Mouse (Mus musculus) liver, embryonic 12.5 days (tissue): ENCODE data around the gene Ptpn1. TPM values are rescaled to one million over a fixed set of nuclear protein-coding genes. Genes with fewer than 3 reads are reported as not detected.

Experiments used
- ATAC-seq: fragments of 200-750 bp; cut with Nextera tagmentation; 2 replicates; pipeline ENCODE4 v1.8.0; 2017; ENCODE audit warnings: moderate number of reproducible peaks, mild to moderate bottlenecking, moderate library complexity
- H3K27ac ChIP-seq: fragments of 300-500 bp; sonication (generic); 2 replicates; pipeline ENCODE4 v1.5.1; 2016; ENCODE audit warnings: mild to moderate bottlenecking
- H3K27me3 ChIP-seq: fragments of 300-500 bp; sonication (generic); replicated peaks from 2 replicates; pipeline ENCODE4 v1.6.1; 2016; ENCODE audit warnings: mild to moderate bottlenecking, moderate library complexity
- H3K36me3 ChIP-seq: fragments of 300-500 bp; sonication (generic); 2 replicates; pipeline ENCODE4 v1.6.1; 2016; ENCODE audit warnings: mild to moderate bottlenecking, moderate library complexity
- H3K4me1 ChIP-seq: fragments of 300-500 bp; sonication (generic); 2 replicates; pipeline ENCODE4 v1.6.1; 2016
- H3K4me2 ChIP-seq: fragments of 300-500 bp; sonication (generic); 2 replicates; pipeline ENCODE4 v1.6.1; 2016; ENCODE audit warnings: mild to moderate bottlenecking, moderate library complexity
- H3K4me3 ChIP-seq: fragments of 300-500 bp; sonication (generic); 2 replicates; pipeline ENCODE4 v1.5.1; 2016; ENCODE audit warnings: mild to moderate bottlenecking, moderate library complexity
- H3K9ac ChIP-seq: fragments of 300-500 bp; sonication (generic); 2 replicates; pipeline ENCODE4 v1.6.1; 2016; ENCODE audit warnings: mild to moderate bottlenecking, moderate library complexity
- H3K9me3 ChIP-seq: fragments of 300-500 bp; sonication (generic); replicated peaks from 2 replicates; pipeline ENCODE4 v1.6.1; 2016; ENCODE audit warnings: mild to moderate bottlenecking, moderate library complexity
- WGBS: fragments of 180-500 bp; shearing (Covaris S2); methylation state at CpG from one replicate; pipeline ENCODE4 v1.1.7; 2016; ENCODE audit not compliant: insufficient replicate concordance; 5-methylcytosine and 5-hydroxymethylcytosine counted together
- polyA plus RNA-seq: library from polyadenylated mRNA; unstranded; fragments of >200 nt; fragmentation: Nextera tagmentation; extraction: Ambion mirVana; gene quantifications from 2 replicates; pipeline ENCODE4 v1.2.1, GENCODE M21; 2016

Gene Ptpn1
- polyA plus RNA-seq, 1 experiment from 2014 or later = 38.4 TPM

DNA sequence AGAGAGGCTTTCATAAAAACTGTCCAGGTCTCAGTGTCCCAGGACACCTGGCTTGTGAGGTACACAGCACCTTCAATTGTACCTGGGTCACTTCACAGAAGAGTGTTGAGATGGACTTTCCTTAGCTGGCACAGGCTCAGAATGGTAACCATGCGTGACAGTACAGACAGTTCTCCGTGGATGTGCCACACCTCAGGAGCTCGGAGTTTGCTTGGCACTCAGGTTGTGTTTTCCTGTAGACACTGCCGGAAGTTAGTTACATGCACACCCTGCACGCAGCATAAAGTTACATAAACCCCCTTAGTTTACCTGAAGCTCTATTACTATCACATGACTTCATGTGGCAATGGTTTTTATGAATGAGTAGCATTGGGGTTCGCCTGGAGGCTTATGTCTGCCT is 18.8 kb downstream of the Ptpn1 start:
- Histone ChIP-seq H3K27ac (no peak overlapping the region), H3K4me1 (peaks cover 60% of the 10 kb centered on the region), H3K4me3 (no peak overlapping the region), H3K27me3 (no peaks in the 10 kb centered on the region), H3K4me2 (no peak overlapping the region), H3K9ac (no peak overlapping the region), H3K36me3 (0 out of 2 replicates have a peak, but pooled peaks cover 3% of the 10 kb centered on the region), H3K9me3 (no peaks in the 10 kb centered on the region)
- ATAC-seq = no peak
- 79% methylated on average over 6 of the region's 6 CpGs for WGBS

DNA sequence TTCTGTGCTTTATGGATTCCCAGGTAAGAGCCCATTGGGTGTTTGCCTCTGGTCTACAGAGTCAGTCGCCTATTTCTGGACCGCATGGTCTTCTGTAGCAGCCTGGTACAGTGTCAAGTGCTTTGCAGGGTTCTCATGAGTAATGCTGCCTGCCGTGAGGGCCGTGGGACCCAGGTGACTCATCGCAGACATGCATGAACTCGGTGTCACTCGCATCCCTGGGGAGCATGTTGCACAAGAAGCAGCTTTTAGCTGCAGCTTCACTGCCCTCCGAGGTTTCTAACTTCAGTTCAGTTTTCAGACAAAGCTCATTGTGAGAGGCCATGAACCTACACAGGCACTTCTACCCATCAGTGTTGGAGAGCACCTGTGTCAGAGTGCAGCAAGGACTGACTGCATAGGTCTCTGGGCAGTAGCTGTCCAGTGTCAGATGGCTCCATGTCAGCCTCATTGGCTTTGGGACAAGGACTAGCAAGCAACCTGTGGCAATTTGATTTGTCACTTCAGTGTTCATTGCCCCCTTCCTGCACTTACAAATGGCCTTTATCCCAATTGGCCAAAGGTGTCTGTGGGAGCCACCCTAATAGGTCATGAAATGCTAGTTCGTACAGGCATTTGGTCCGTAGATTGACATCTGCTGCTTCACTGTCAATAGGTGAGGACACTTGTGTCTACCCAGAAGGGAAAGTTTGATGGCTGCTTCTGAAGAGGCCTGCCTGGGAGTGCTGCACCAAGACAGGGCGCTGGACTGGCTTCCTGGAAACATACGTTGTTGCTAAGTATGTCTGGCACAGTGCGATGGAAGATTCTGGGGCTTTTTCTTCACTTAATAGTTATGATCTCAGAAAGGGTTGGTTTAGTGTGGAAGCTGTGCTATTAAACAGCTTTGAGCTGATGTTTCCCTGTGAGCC is 19.7 kb downstream of the Ptpn1 start:
- Histone ChIP-seq H3K36me3 (0 out of 2 replicates have a peak, but pooled peaks cover 3% of the 10 kb centered on the region), H3K27me3 (no peaks in the 10 kb centered on the region), H3K4me3 (no peak overlapping the region), H3K9me3 (no peaks in the 10 kb centered on the region), H3K4me1 (peaks cover 55% of the 10 kb centered on the region), H3K4me2 (no peak overlapping the region), H3K27ac (no peak overlapping the region), H3K9ac (no peak overlapping the region)
- ATAC-seq = no peak
- WGBS = 82% methylated on average over 13 of the region's 13 CpGs

DNA sequence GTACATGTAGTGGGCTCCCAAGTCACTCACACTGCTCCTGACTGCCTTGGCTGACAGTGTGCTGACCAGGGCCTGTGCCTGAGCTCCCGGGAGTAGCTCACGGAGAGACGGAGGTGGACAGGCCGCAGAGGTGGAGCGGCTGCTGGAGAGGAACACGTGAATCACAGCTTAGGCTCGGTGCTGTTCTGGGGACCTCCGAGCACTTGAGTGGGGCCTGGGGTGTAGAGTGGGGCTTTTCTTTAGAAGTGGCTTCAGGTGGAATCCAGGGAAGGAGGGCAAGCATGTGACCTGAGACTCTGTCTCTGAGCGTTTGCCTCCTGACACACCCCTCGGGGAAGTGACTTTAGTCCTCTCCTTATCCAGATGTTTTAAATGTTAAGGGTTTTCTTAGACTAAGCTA is 22.0 kb downstream of the Ptpn1 start:
- Histone ChIP-seq H3K27me3 (no peaks in the 10 kb centered on the region), H3K4me3 (no peak overlapping the region), H3K27ac (no peak overlapping the region), H3K4me1 (peaks cover 44% of the 10 kb centered on the region), H3K9ac (no peak overlapping the region), H3K4me2 (no peak overlapping the region), H3K36me3 (0 out of 2 replicates have a peak, but pooled peaks cover 3% of the 10 kb centered on the region), H3K9me3 (no peaks in the 10 kb centered on the region)
- WGBS = 79% methylated on average over 10 of the region's 10 CpGs
- no peak for ATAC-seq

DNA sequence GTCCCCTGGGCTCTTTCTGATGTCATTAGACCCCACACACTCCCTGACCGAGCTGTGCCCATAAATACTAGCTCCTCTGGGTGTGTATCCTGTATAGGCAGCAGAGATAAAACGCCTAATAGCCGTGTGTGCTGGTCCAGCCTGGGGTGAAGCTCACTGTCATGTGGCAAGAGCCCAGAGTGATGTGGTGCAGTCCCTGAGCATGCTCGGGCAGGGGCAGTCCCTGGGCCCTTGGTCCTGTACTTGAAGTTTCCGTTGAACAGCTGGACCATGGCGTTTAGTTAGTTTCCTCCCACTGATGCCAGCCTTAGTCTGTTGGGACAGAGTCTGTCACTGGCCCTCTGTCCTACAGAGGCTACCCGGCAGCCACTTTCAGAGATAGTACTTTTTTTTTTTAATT is 23.1 kb downstream of the Ptpn1 start:
- Histone ChIP-seq H3K4me3 (no peak overlapping the region), H3K27ac (no peak overlapping the region), H3K9ac (no peak overlapping the region), H3K4me1 (peaks cover 44% of the 10 kb centered on the region), H3K9me3 (no peaks in the 10 kb centered on the region), H3K27me3 (no peaks in the 10 kb centered on the region), H3K4me2 (no peak overlapping the region), H3K36me3 (0 out of 2 replicates have a peak, but pooled peaks cover 3% of the 10 kb centered on the region)
- WGBS = 66% methylated on average over 7 of the region's 7 CpGs
- no peak for ATAC-seq

DNA sequence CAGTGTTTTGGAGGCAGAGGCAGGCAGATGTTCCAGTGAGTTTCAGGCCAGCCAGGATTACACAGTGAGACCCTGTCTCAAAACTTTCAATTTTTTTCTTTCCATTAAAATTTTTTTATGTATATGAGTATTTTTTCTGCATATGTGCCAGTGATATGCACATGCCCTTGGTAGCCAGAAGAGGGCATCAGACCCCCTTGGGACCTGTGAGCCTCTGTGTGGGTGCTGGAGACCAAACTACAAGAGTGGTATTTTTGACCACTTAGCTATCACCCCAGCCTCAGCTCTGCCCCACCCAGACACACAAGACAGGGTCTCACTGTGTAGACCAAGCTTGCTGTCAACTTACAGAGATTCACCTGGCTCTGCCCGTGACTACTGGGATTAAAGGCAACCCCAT is 25.7 kb downstream of the Ptpn1 start:
- Histone ChIP-seq H3K4me3 (no peak overlapping the region), H3K36me3 (peaks cover 3% of the 10 kb centered on the region; the same call in 1 of the 2 replicates), H3K4me1 (peaks cover 49% of the 10 kb centered on the region), H3K9ac (no peak overlapping the region), H3K27me3 (no peaks in the 10 kb centered on the region), H3K4me2 (no peak overlapping the region), H3K27ac (no peak overlapping the region), H3K9me3 (no peaks in the 10 kb centered on the region)
- ATAC-seq = no peak
- WGBS = 84% methylated on average over 1 of the region's 1 CpGs

DNA sequence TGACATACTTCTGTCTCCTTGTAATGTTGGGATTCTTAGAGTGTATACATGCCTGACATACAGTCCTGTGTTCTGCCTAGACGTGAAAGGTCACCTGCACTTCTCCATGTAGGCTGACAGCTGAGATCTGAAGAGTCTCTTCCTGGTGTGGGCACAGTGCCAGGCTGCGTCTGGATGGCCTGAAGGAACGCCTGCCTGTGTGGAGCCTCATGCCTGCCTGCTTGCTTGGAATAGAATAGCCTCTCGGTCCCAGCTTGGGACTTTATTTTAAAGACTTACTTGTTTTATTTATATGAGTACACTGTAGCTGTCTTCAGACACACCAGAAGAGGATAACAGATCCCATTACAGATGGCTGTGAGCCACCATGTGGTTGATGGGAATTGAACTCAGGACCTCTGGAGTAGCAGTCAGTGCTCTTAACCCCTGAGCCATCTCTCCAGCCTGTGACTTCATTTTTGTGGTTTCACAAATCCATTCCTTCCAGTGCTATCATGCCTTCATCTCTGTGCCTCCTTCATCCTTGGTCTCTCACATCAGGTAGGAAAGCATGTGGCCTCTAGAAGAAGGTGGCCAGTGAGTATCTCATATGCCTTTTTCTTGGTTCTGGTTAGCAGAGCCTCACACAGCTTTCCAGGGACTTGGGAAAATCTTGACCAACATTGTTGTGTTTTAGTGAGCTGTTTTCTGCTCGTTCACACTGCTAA is 26.4 kb downstream of the Ptpn1 start:
- 72% methylated on average over 5 of the region's 5 CpGs for WGBS
- H3K27ac ChIP-seq = no peak overlapping the region
- H3K27me3 ChIP-seq = no peaks in the 10 kb centered on the region
- H3K9ac ChIP-seq = no peak overlapping the region
- H3K9me3 ChIP-seq = no peaks in the 10 kb centered on the region
- peak overlapping the region; percentile 19 for H3K4me2 ChIP-seq
- no peak for ATAC-seq
- H3K4me3 ChIP-seq = no peak overlapping the region
- H3K4me1 ChIP-seq = peaks cover 49% of the 10 kb centered on the region
- peaks cover 6% of the 10 kb centered on the region; the same call in 1 of the 2 replicates for H3K36me3 ChIP-seq

DNA sequence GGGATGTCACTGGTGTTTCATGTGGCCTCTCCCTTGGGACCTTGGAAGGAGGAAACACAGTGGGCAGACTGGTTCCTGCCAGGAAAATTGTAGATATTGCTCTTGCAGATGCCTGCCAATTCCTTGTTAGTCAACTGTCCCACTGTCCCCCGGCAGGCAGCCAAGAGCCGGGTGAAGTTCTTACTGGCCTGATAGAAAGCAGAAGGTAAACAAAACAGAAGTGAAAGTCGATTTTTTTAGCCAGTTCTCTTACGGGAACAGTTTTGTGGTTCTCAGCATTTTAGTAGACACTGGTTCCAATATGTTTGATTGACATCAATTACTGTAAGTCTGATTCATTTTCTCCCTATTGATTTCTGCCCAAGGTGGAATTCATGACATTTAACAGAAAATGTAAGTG is 27.0 kb downstream of the Ptpn1 start:
- peak overlapping the region; percentile 19 for H3K4me2 ChIP-seq
- 47% methylated on average over 4 of the region's 4 CpGs for WGBS
- no peak overlapping the region for H3K9ac ChIP-seq
- H3K27me3 ChIP-seq = no peaks in the 10 kb centered on the region
- H3K36me3 ChIP-seq = peaks cover 12% of the 10 kb centered on the region
- no peak overlapping the region for H3K4me3 ChIP-seq
- peak overlapping the region; percentile 66 for H3K27ac ChIP-seq
- H3K9me3 ChIP-seq = no peaks in the 10 kb centered on the region
- ATAC-seq = no peak
- H3K4me1 ChIP-seq = peaks cover 49% of the 10 kb centered on the region

DNA sequence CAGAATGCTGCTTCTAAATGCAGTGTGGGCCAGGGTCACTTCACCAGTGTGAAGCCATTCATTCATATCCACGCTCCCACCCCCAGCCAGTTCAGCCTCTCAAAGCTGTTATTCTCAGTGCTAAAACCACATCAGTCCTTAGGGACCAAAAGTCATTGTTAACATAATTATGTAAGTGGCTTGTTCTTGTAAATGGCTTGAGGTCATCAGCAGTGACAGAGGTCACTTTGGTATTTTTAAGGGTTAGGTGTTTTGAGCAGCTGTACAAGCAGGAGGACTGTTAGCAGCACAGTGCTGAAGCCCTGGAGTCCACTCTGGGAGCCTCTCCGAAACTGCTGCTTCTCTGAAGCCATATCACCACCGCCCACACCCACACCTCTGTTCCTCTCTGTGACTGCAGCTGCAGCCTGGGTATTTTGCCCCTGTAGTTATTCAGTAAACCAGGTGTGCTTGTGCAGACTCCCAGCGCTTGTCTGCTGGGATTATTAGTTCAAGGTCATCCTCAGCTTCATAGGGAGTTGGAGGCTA is 27.6 kb downstream of the Ptpn1 start:
- WGBS = 42% methylated on average over 4 of the region's 4 CpGs

DNA sequence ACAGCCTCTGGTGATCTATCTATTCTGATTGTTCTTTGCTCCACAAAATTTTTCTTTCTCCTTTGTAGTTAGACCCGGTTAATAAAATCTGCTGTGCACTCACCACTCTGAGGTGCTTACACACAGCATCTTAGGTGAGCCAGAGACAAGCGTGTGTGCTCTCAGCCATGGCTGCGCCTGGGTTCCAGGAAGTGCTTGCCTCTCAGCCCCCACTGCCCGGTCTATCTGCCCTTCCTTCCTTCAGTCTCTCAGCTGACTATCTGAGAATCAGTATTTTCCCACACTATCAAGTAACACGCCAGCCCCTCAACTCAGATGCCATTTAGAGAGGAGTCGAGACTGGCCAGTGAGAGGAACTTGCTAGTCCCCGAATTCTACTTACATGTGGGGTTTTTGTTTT is 28.1 kb downstream of the Ptpn1 start:
- 24% methylated on average over 7 of the region's 7 CpGs for WGBS
- H3K4me1 ChIP-seq = peaks cover 44% of the 10 kb centered on the region
- H3K36me3 ChIP-seq = peaks cover 20% of the 10 kb centered on the region
- no peak overlapping the region for H3K4me3 ChIP-seq
- no peak overlapping the region for H3K4me2 ChIP-seq
- no peak for ATAC-seq
- H3K27me3 ChIP-seq = no peaks in the 10 kb centered on the region
- H3K27ac ChIP-seq = peak overlapping the region; percentile 66; the same call in 1 of the 2 replicates
- H3K9ac ChIP-seq = 0 out of 2 replicates have a peak overlapping the region, but pooled peaks have one; percentile 30
- H3K9me3 ChIP-seq = no peaks in the 10 kb centered on the region

More for the DNA sequence above, 27.6 kb downstream of the Ptpn1 start:
- H3K9me3 ChIP-seq = no peaks in the 10 kb centered on the region
- peak overlapping the region; percentile 66 for H3K27ac ChIP-seq
- H3K4me3 ChIP-seq = no peak overlapping the region
- peaks cover 16% of the 10 kb centered on the region for H3K36me3 ChIP-seq
- peak; percentile 38; the same call in 1 of the 2 replicates for ATAC-seq
- no peak overlapping the region for H3K9ac ChIP-seq
- H3K4me2 ChIP-seq = peak overlapping the region; percentile 19; the same call in 1 of the 2 replicates
- peaks cover 49% of the 10 kb centered on the region for H3K4me1 ChIP-seq
- no peaks in the 10 kb centered on the region for H3K27me3 ChIP-seq

DNA sequence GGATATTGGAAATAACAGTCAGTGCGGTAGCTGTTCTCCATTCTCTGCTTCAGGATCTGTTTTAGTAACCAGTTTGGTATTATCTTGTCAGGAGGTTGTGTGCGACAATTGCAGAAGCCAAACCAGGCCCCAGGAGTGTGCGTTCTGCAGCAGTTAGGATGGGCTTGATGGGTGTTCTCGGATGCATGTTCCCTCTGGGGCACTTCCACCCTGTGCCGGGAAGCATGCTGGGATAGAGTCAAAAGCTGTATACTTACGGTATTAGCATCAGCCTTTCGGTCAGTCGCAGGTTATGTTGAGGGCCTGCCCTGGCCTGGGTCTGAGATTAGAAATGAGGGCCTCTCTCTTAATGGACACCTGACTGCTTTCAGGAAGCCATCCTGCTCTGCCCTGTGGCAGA is 28.7 kb downstream of the Ptpn1 start:
- no peak for ATAC-seq
- 0 out of 2 replicates have a peak overlapping the region, but pooled peaks have one; percentile 32 for H3K27ac ChIP-seq
- no peaks in the 10 kb centered on the region for H3K9me3 ChIP-seq
- peaks cover 25% of the 10 kb centered on the region for H3K36me3 ChIP-seq
- H3K4me3 ChIP-seq = no peak overlapping the region
- H3K4me1 ChIP-seq = peaks cover 40% of the 10 kb centered on the region
- no peak overlapping the region for H3K9ac ChIP-seq
- no peak overlapping the region for H3K4me2 ChIP-seq
- H3K27me3 ChIP-seq = no peaks in the 10 kb centered on the region
- WGBS = 81% methylated on average over 8 of the region's 8 CpGs

DNA sequence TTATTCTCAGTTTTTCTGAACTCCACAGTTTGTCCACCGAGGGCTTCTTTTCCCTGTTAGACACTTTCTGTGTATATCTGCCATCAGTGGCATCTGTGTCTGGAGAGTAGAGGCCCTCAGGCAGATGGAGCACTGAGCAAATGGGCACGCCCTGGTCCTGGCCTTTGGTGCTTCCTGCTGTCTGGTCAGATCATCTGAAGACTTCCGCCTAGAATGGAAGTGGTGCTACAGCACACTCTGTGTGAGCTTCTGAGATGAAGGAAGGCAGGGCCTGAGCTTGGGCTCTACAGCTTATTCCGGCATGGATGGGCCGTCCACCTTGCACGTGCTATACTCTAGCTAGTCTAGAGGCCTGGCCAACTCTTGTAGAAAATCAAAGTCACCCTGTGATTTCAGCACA is 30.5 kb downstream of the Ptpn1 start:
- Histone ChIP-seq H3K36me3 (peaks cover 43% of the 10 kb centered on the region), H3K9me3 (no peaks in the 10 kb centered on the region), H3K4me1 (peaks cover 39% of the 10 kb centered on the region), H3K9ac (no peak overlapping the region), H3K27ac (no peak overlapping the region), H3K4me2 (no peak overlapping the region), H3K4me3 (no peak overlapping the region), H3K27me3 (no peaks in the 10 kb centered on the region)
- WGBS = 76% methylated on average over 6 of the region's 6 CpGs
- ATAC-seq = no peak

DNA sequence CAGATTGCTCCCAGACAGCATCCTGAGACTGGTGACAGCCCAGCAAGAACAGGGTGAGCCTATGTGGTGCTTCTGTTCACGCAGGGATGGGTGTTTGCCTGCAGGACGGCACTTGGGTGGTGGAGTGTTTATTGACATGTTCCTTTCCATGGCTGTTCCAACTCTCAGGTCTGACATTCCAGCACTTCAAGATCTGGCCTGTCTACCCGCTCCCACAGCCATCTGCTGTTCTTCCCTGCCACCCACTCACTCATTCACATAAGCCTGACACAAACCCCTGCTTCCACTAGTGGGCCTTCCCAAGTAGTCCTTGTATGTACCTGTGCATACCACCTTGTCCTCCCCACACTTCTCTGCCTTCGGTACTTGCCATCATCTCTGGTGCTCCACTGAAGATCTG is 31.3 kb downstream of the Ptpn1 start:
- no peaks in the 10 kb centered on the region for H3K27me3 ChIP-seq
- peaks cover 51% of the 10 kb centered on the region for H3K36me3 ChIP-seq
- H3K4me1 ChIP-seq = peaks cover 33% of the 10 kb centered on the region
- WGBS = 88% methylated on average over 4 of the region's 4 CpGs
- H3K9ac ChIP-seq = no peak overlapping the region
- no peaks in the 10 kb centered on the region for H3K9me3 ChIP-seq
- H3K4me2 ChIP-seq = no peak overlapping the region
- H3K4me3 ChIP-seq = no peak overlapping the region
- H3K27ac ChIP-seq = no peak overlapping the region
- no peak for ATAC-seq
